Mouse (Mus musculus) cerebellum, adult 2 months (tissue): Measurements from ENCODE around the gene Liph. TPM values are rescaled to one million over a fixed set of nuclear protein-coding genes. Genes with fewer than 3 reads are reported as not detected.

Experiments used
- DNase-seq, 2 experiments: peaks; one replicate each; pipeline ENCODE4 v3.0.0; 2021
- H3K27ac ChIP-seq: fragments of 200-500 bp; 2 replicates; pipeline ENCODE4 v1.5.1; 2012; ENCODE audit warnings: low read length, control low read depth, inconsistent platforms; ENCODE audit not compliant: insufficient read depth
- H3K27me3 ChIP-seq: fragments of 200-500 bp; 2 replicates; pipeline ENCODE4 v1.6.1; 2012; ENCODE audit warnings: inconsistent platforms, mild to moderate bottlenecking, low read length, moderate library complexity; ENCODE audit not compliant: control insufficient read depth, insufficient read depth
- H3K4me1 ChIP-seq: fragments of 200-500 bp; 2 replicates; pipeline ENCODE4 v1.6.1; 2011; ENCODE audit warnings: low read length; ENCODE audit not compliant: control insufficient read depth, insufficient read depth
- H3K4me3 ChIP-seq: fragments of 200-500 bp; replicated peaks from 2 replicates; pipeline ENCODE3; 2011; ENCODE audit warnings: mild to moderate bottlenecking, low read depth, low read length, control low read depth; ENCODE audit not compliant: insufficient read depth
- CTCF ChIP-seq: fragments of 200-500 bp; IDR thresholded peaks from 2 replicates; pipeline ENCODE4 v1.5.1; 2011; ENCODE audit warnings: low read depth, mild to moderate bottlenecking, control low read depth, low read length, moderate library complexity, borderline replicate concordance; ENCODE audit not compliant: insufficient read depth
- POLR2A ChIP-seq: fragments of 200-500 bp; IDR thresholded peaks from 2 replicates; pipeline ENCODE4 v1.6.1; 2011; ENCODE audit warnings: low read length, control low read depth, borderline replicate concordance; ENCODE audit not compliant: insufficient read depth
- WGBS: fragments of 180-500 bp; shearing (Covaris S2); methylation state at CpG from one replicate; pipeline ENCODE4 v1.1.7; 2018; 5-methylcytosine and 5-hydroxymethylcytosine counted together
- polyA plus RNA-seq: library from polyadenylated mRNA; depleted of rRNA; stranded (reverse); fragments of >200 nt; gene quantifications from 2 replicates; pipeline ENCODE4 v1.2.3, GENCODE M21; 2012; rRNA removed

Liph gene
- polyA plus RNA-seq, result 0.44 and 0.62 TPM in 2 replicates

GRCm38 (mm10) chr16:21995304-21995703 lies at the start of gene Liph:
Gene Liph, minus strand, starts transcription at chr16:21995663.
- Histone ChIP-seq H3K4me1 (peaks cover 3% of the 10 kb centered on the region; the same call in 1 of the 2 replicates), H3K4me3 (no peak within 1 kb of the TSS), H3K27ac (no peak within 1 kb of the TSS), H3K27me3 (no peaks in the 10 kb centered on the region)
- 10% methylated on average over 16 of the region's 16 CpGs for WGBS
- DNase-seq, result no peak
- TF ChIP-seq POLR2A, result no peak
- no peak for TF ChIP-seq CTCF

- no peak for TF ChIP-seq CTCF
- TF ChIP-seq POLR2A, result no peak
- 92% methylated on average over 4 of the region's 4 CpGs for WGBS
- Histone ChIP-seq H3K4me3 (no peak overlapping the region), H3K4me1 (no peaks in the 10 kb centered on the region), H3K27me3 (no peaks in the 10 kb centered on the region), H3K27ac (no peak overlapping the region)
- DNase-seq, result no peak
Measured at GRCm38 (mm10) chr16:22043830-22044229, 48.4 kb upstream of the Liph start.

- no peak overlapping the region for H3K27ac ChIP-seq
- no peaks in the 10 kb centered on the region for H3K4me1 ChIP-seq
- DNase-seq, result no peak
- no peak overlapping the region for H3K4me3 ChIP-seq
- TF ChIP-seq CTCF, result no peak
- no peak for TF ChIP-seq POLR2A
- 89% methylated on average over 1 of the region's 1 CpGs for WGBS
- H3K27me3 ChIP-seq, result no peaks in the 10 kb centered on the region
Measured at GRCm38 (mm10) chr16:22039978-22040377, 44.5 kb upstream of the Liph start.

GRCm38 (mm10) chr16:22038554-22038953 lies 43.1 kb upstream of the Liph start:
- 93% methylated on average over 10 of the region's 10 CpGs for WGBS

GRCm38 (mm10) chr16:22027474-22027873 lies 32.0 kb upstream of the Liph start:
- TF ChIP-seq CTCF (no peak), POLR2A (no peak)
- Histone ChIP-seq H3K27ac (no peak overlapping the region), H3K4me3 (no peak overlapping the region), H3K4me1 (no peaks in the 10 kb centered on the region), H3K27me3 (no peaks in the 10 kb centered on the region)
- 95% methylated on average over 5 of the region's 5 CpGs for WGBS
- no peak for DNase-seq

More at GRCm38 (mm10) chr16:22038554-22038953, 43.1 kb upstream of the Liph start:
- Histone ChIP-seq H3K4me3 (no peak overlapping the region), H3K27ac (no peak overlapping the region), H3K27me3 (no peaks in the 10 kb centered on the region), H3K4me1 (no peaks in the 10 kb centered on the region)
- no peak for DNase-seq
- TF ChIP-seq POLR2A (no peak), CTCF (no peak)

- Histone ChIP-seq H3K27ac (no peak overlapping the region), H3K4me1 (no peaks in the 10 kb centered on the region), H3K27me3 (no peaks in the 10 kb centered on the region), H3K4me3 (no peak overlapping the region)
- no peak for TF ChIP-seq POLR2A
- 0 out of 2 replicates have a peak, but pooled peaks have one; percentile 23 for TF ChIP-seq CTCF
- 99% methylated on average over 2 of the region's 2 CpGs for WGBS
- DNase-seq, result no peak
Measured at GRCm38 (mm10) chr16:22022122-22022521, 26.7 kb upstream of the Liph start.

- TF ChIP-seq POLR2A (no peak), CTCF (no peak)
- Histone ChIP-seq H3K27ac (no peak overlapping the region), H3K4me3 (no peak overlapping the region), H3K4me1 (no peaks in the 10 kb centered on the region), H3K27me3 (no peaks in the 10 kb centered on the region)
- WGBS, result 92% methylated on average over 1 of the region's 1 CpGs
- DNase-seq, result no peak
Measured at GRCm38 (mm10) chr16:22015569-22015968, 20.1 kb upstream of the Liph start.

GRCm38 (mm10) chr16:22009596-22009995 lies 14.1 kb upstream of the Liph start:
- Histone ChIP-seq H3K27me3 (no peaks in the 10 kb centered on the region), H3K4me1 (no peaks in the 10 kb centered on the region), H3K27ac (peak overlapping the region; percentile 31; the same call in 1 of the 2 replicates), H3K4me3 (peak overlapping the region; percentile 98)
- DNase-seq, result no peak
- TF ChIP-seq POLR2A (no peak), CTCF (no peak)
- under 1% methylated on average over 51 of the region's 51 CpGs for WGBS

- peak within 1 kb of the TSS; percentile 31; the same call in 1 of the 2 replicates for H3K27ac ChIP-seq
- TF ChIP-seq CTCF, result no peak
- TF ChIP-seq POLR2A, result peak; percentile 69; the same call in 1 of the 2 replicates
- WGBS, result 1% methylated on average over 45 of the region's 45 CpGs
Measured at GRCm38 (mm10) chr16:22009099-22009584, 13.7 kb upstream of the Liph start, which contains the start of gene Senp2. Gene Senp2, plus strand, starts transcription at chr16:22009484.

More at GRCm38 (mm10) chr16:22009099-22009584, 13.7 kb upstream of the Liph start, which contains the start of gene Senp2:
- peak; percentile 100 for DNase-seq
- Histone ChIP-seq H3K27me3 (no peaks in the 10 kb centered on the region), H3K4me3 (peak within 1 kb of the TSS; percentile 98), H3K4me1 (no peaks in the 10 kb centered on the region)
